Mouse (Mus musculus): ENCODE measurements around the gene Aff2. TPM values are rescaled to one million over a fixed set of nuclear protein-coding genes. Genes with fewer than 3 reads are reported as not detected.

Gene Aff2
- total RNA-seq, 2 experiments from 2014 or later = 22.0 to 23.1 TPM

DNA sequence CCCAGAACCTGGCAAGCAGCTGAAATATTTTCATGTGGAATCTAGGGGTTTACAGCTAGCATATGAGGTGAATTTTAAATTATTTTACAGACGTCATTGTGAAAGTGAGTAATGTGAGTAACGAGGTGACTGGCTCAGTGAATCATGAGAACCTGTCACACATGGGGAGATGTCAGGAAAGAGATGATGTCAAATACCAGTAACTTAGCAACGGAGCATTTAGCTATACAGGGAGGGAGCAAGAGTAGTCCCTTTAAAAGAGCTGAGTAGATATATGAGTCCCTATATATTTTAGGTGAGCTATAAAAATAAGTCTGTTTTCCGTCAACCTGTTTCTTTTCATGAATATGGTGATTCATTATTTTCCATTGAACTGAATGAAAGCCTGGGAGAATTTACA lies 338.7 kb downstream of the Aff2 start:
- DNase-seq (ENCODE audit: low spot score in 2 of 2) = peak in 1 of 2 experiments; percentile 3
- intact Hi-C loops (cut with DNase I) = no loop called here

DNA sequence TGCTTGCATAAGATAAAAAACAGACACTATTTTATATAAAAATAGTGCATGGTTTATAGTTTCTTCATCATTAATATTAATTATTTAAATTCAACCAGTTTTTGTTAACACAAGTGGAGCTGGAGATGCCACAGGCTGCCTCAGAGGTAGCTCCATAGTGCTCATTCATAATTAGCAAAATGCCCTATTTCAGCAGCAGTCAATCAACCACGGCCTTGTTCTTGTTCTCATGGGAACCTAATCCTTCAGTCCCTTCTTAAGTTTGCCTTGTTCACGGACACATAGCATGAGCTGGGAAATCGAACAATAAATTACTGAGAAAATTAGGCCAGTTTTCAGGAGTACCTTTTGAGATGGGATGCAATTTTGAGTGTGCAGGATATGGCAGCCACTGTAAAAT lies 378.9 kb downstream of the Aff2 start:
- DNase-seq (ENCODE audit: low spot score in 2 of 2) = no peak
- intact Hi-C loops (cut with DNase I) = no loop called here

DNA sequence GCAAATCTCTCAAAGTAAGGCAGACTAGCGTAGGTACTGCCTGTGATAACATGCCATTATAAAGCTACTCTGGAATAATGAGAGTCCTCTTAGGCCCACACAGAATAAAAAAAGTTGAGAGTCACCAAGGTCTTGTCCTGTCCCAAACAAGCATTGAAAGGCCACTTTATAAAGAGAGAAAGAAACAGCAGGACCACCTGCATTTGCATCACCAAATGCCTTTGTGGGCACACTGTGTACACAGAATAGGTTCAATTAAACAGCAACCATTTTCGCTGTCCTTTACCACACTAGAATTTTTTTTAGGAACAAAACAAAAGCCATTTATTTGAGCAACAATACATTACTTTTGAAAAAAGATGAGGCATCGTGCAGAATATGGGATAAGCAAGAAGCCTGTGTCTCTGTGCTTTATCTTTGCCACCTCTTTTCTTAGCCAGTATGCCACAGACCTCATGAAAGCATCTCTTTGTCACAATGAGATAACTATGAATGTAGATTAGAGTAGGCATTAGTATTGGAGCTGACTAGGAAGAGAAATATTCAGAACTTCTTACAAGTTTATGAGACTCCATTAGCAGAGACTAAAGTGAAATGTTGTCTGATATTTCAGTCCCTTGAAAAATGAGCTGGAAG lies 385.0 kb downstream of the Aff2 start:
- no peak for DNase-seq (ENCODE audit: low spot score in 2 of 2)
- intact Hi-C loops (cut with DNase I) = no loop called here

DNA sequence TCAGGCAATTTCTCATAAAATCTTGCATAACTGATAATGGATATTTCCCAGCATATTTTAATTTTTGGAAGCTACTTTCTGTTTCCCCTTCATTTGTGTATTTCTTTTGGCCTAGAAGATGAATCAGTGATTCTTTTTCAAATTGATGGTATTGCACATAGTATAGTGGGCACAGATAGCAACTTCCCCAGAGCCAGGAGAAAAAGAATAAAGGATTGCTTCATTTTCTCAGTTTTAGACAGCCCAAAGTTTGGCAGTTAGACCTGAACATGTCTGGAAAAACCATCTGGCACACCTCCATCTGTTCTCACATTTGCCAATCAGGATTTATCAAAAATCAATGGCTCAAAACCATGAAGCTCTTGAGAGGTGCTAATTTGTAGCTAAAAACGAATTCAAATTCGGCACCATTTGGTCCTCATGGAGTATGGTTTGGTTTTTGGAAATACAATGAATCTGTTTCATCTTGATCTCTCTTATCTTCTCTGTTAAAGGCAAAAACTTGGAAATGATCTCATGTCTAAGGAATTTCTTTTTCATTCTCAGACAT lies 441.9 kb downstream of the Aff2 start:
- intact Hi-C loops (cut with DNase I) = no loop called here
- peak in 1 of 2 experiments; percentile 4 for DNase-seq (ENCODE audit: low spot score in 2 of 2)

DNA sequence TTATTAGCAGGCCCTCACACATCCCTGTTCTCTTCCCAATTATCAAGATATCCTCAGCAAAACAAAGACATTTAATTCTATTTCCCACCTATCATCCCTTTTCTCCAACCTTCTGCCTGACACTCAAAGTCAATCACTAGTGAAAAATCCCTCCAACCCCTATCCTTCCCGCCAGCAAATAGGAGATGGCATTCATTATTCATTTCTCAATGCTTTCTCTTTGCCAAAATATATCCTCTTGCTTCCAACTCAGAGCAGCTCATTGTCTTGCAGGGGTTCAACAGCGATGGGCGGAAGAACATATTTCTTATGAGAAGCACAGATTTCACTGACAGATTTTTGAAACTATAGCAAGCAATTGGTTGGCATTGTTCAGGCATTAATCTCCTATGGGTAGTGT lies 442.4 kb downstream of the Aff2 start:
- intact Hi-C loops (cut with DNase I) = no loop called here
- no peak for DNase-seq (ENCODE audit: low spot score in 2 of 2)

DNA sequence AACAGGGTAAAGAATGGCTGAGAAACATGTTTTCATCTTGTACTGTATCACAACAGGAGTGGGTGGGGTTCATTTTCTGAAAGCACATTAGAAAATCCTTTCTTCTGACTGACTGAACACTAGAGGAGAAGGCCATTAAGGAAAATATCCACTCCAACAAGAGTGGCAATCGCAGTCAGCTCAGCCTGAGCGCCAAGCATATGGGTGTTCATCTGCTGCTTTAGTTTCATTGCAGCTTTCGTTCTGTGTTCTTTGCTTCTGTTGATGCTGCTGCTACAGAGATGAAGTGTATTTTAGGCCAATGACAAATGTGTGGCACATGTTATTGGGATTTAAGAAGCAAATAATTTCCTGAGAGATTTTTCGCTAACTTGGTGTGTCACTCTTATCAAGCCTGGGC lies 451.7 kb downstream of the Aff2 start:
- intact Hi-C loops (cut with DNase I) = no loop called here

DNA sequence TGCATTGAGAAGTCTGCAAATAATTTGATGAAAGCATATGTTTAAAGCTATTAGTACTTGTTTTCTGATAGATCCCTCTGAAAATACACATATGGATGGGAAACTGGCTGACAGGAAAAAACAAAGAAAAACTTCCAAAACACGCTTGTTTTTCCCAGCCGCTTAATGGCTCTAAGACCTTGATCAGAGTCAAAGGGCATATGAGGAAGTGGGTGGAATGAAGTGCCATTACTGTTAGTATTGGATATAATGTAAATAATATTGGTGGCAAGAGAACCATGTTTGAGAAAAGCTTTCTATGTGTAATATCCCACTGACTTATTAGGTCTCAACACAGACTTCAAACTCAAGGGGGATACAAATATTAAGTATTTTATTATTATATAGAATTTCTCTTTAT lies 455.0 kb downstream of the Aff2 start:
- no peak for DNase-seq (ENCODE audit: low spot score in 2 of 2)
- intact Hi-C loops (cut with DNase I) = no loop called here

More for the DNA sequence above, 451.7 kb downstream of the Aff2 start:
- no peak for DNase-seq (ENCODE audit: low spot score in 2 of 2)

DNA sequence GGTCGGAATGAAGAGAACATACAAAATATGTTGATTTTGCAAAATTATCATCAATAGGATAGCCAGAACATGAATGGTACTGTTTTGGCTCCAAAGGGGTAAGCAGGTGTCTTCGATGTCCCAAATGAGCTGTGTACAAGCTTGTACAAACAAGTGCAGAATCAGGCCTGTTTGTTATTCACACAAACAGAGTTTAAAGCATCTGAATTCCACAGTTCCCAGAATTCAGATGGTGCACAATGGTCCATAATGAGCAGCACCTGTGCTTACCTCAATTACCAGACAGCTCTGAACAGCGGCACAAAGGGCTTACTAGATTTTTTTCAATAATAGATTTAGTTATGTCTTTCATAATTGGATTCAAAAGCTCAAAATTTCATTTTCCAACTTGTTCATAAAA lies 457.6 kb downstream of the Aff2 start:
- intact Hi-C loops (cut with DNase I) = no loop called here
- DNase-seq (ENCODE audit: low spot score in 2 of 2) = no peak

DNA sequence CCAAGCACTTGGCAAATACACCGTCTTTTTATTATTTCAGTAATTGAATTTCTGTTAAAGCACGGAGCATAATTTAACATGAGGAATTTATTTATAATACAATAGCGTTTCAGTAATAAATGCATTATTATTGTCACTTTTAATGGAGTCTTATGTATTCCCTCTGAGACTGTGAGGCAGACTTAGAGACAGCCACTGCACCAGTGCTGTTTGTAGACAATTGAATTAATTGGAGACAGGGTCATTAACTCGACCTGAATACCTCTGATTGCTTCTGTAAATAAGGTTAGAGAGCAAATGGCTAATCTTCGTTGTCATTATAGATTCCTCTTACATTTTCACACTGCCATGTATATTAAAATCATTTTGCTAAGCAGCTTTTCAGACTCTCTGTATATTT lies 458.1 kb downstream of the Aff2 start:
- intact Hi-C loops (cut with DNase I) = no loop called here
- no peak for DNase-seq (ENCODE audit: low spot score in 2 of 2)

DNA sequence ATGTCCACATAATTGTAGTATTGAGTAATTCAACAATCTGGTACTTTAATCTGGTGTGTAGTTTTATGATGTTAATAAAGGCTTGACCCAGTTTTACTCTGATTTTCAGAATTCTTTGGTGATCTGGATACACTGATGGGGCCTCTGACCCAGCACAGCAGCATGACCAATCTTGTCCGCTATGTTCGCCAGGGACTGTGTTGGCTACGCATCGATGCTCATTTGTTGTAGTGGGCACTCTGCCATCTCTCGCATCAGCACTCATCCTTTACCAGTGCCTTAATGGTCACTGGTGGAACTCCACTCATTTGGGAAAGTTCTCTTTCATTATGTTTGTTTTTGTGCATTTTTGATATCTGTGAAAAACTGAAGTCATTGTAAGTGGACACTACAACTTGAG lies 507.5 kb downstream of the Aff2 start:
- intact Hi-C loops (cut with DNase I) = no loop called here
- DNase-seq (ENCODE audit: low spot score in 2 of 2) = no peak

DNA sequence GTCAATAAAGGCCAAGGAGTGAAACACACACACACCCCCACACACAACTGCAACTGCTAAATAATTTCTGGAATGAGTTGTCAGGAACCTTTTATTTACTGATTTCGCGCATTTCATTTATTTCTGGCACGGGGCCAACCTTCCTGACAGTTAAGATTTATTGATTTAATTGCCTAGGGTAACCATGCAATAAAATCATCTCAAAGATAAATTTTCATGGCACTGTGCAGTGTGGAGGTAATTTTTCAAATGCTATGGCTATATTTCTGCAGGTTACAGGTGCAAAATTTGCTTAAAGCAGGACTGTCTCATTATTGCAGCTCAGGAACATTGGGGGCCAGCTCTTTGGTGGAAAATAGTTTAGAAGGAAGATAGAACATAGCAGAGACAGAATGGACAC lies 531.6 kb downstream of the Aff2 start:
- intact Hi-C loops (cut with DNase I) = no loop called here
- no peak for DNase-seq (ENCODE audit: low spot score in 2 of 2)

Data from left cerebral cortex, postnatal 25 days (tissue).